Mouse (Mus musculus) embryo, embryonic 11 days (tissue): ENCODE measurements at regions not wholly inside any gene's neighbourhood (a gene's known extent, or its start where the extent isn't known, plus 50 kb on each side); places are given as distances from the start of the nearest gene placed in this dataset.

Experiments
- DNase-seq: peaks from one replicate; pipeline ENCODE4 v3.0.0-alpha.2; 2015

GRCm38 (mm10) chr6:16999451-17000139 lies 65.4 kb upstream of the Tes start:
- DNase-seq = no peak

GRCm38 (mm10) chr6:16995495-16995936 lies 69.4 kb upstream of the Tes start:
- peak; percentile 61 for DNase-seq

- DNase-seq = peak; percentile 81
Observed at GRCm38 (mm10) chr6:16994711-16995110, 70.2 kb upstream of the Tes start.

- peak; percentile 17 for DNase-seq
Observed at GRCm38 (mm10) chr6:16991996-16992591, 72.9 kb upstream of the Tes start.

- peak; percentile 67 for DNase-seq
Observed at GRCm38 (mm10) chr6:16978206-16978505, 79.9 kb upstream of the Tfec start.

- no peak for DNase-seq
Observed at GRCm38 (mm10) chr6:16977392-16978205, 79.4 kb upstream of the Tfec start.

GRCm38 (mm10) chr6:16965658-16966057 lies 67.4 kb upstream of the Tfec start:
- no peak for DNase-seq

- no peak for DNase-seq
Observed at GRCm38 (mm10) chr6:16964362-16964761, 66.1 kb upstream of the Tfec start.

GRCm38 (mm10) chr6:16963958-16964357 lies 65.7 kb upstream of the Tfec start:
- no peak for DNase-seq

- no peak for DNase-seq
Observed at GRCm38 (mm10) chr6:16958102-16958501, 59.9 kb upstream of the Tfec start.

GRCm38 (mm10) chr6:16956771-16957435 lies 58.7 kb upstream of the Tfec start:
- no peak for DNase-seq
